Mouse (Mus musculus) limb, embryonic 14.5 days (tissue): ENCODE results near the gene Prrx1. TPM values are rescaled to one million over a fixed set of nuclear protein-coding genes. Genes with fewer than 3 reads are reported as not detected.

Experiments
- ATAC-seq: fragments of 200-750 bp; cut with Nextera tagmentation; 2 replicates; pipeline ENCODE4 v1.8.0; 2017; ENCODE audit warnings: low read depth, moderate number of reproducible peaks, moderate TSS enrichment; ENCODE audit not compliant: low FRiP score
- DNase-seq: peaks from one replicate; pipeline ENCODE4 v3.0.0-alpha.2; 2015; ENCODE audit warnings: low spot score
- H3K27ac ChIP-seq: fragments of 300-500 bp; sonication (generic); replicated peaks from 2 replicates; pipeline ENCODE4 v1.5.1; 2014; ENCODE audit warnings: low read depth, mild to moderate bottlenecking, low read length, moderate library complexity, mixed read lengths
- H3K27me3 ChIP-seq: fragments of 300-500 bp; sonication (generic); 2 replicates; pipeline ENCODE4 v1.6.1; 2014; ENCODE audit warnings: low read length, mixed read lengths; ENCODE audit not compliant: control insufficient read depth, insufficient read depth
- H3K36me3 ChIP-seq: fragments of 300-500 bp; sonication (generic); 2 replicates; pipeline ENCODE4 v1.6.1; 2014; ENCODE audit warnings: mild to moderate bottlenecking, low read length, moderate library complexity, mixed read lengths; ENCODE audit not compliant: control insufficient read depth, insufficient read depth
- H3K4me1 ChIP-seq: fragments of 300-500 bp; sonication (generic); 2 replicates; pipeline ENCODE4 v1.6.1; 2014; ENCODE audit warnings: antibody characterized with exemption, low read length, mixed read lengths; ENCODE audit not compliant: control insufficient read depth, insufficient read depth
- H3K4me2 ChIP-seq: fragments of 300-500 bp; sonication (generic); replicated peaks from 2 replicates; pipeline ENCODE4 v1.6.1; 2014; ENCODE audit warnings: low read depth, mild to moderate bottlenecking, low read length, moderate library complexity; ENCODE audit not compliant: severe bottlenecking
- H3K4me3 ChIP-seq: fragments of 300-500 bp; sonication (generic); replicated peaks from 2 replicates; pipeline ENCODE4 v1.5.1; 2014; ENCODE audit warnings: low read length
- H3K9ac ChIP-seq: fragments of 300-500 bp; sonication (generic); 2 replicates; pipeline ENCODE4 v1.6.1; 2014; ENCODE audit warnings: mild to moderate bottlenecking, low read depth, low read length, moderate library complexity; ENCODE audit not compliant: severe bottlenecking
- H3K9me3 ChIP-seq: fragments of 300-500 bp; sonication (generic); 2 replicates; pipeline ENCODE4 v1.6.1; 2016; ENCODE audit warnings: low read length; ENCODE audit not compliant: control insufficient read depth
- POLR2A ChIP-seq: fragments of 200-500 bp; IDR thresholded peaks from 2 replicates; pipeline ENCODE4 v1.8.0; 2012; ENCODE audit warnings: inconsistent platforms, mild to moderate bottlenecking, moderate library complexity, borderline replicate concordance; ENCODE audit not compliant: insufficient read depth, insufficient read length; ENCODE audit errors: extremely low read depth
- WGBS: fragments of 180-500 bp; shearing (Covaris S2); extraction: QIAGEN DNeasy Blood & Tissue Kit; methylation state at CpG from one replicate; pipeline ENCODE4 v1.1.7; 2014; 5-methylcytosine and 5-hydroxymethylcytosine counted together
- polyA plus RNA-seq, 2 experiments: library from polyadenylated mRNA; depleted of rRNA in 1 of 2; stranded (reverse) in 1 of 2; unstranded in 1 of 2; fragments of >200 nt; fragmentation: Nextera tagmentation in 1 of 2; extraction: Ambion mirVana in 1 of 2; gene quantifications; 2 replicates each; pipeline versions ENCODE4 v1.2.1 to v1.2.3; 2012 to 2014

Gene Prrx1
- polyA plus RNA-seq (2012; rRNA removed) (122 and 123 TPM in 2 replicates), polyA plus RNA-seq (2014; fragmentation: Nextera tagmentation; extraction: Ambion mirVana) (114 and 134 TPM in 2 replicates)

- peak within 1 kb of the TSS; percentile 100 for H3K9ac ChIP-seq
- WGBS = under 1% methylated on average over 17 of the region's 17 CpGs
- no peaks in the 10 kb centered on the region for H3K9me3 ChIP-seq
- ATAC-seq = peak; percentile 39
- H3K4me1 ChIP-seq = peaks cover 11% of the 10 kb centered on the region; the same call in 1 of the 2 replicates
- peak within 1 kb of the TSS; percentile 100 for H3K27ac ChIP-seq
- TF ChIP-seq POLR2A = peak; percentile 67; the same call in 1 of the 2 replicates
- H3K36me3 ChIP-seq = peaks cover 23% of the 10 kb centered on the region
- peak within 1 kb of the TSS; percentile 84 for H3K4me3 ChIP-seq
- no peaks in the 10 kb centered on the region for H3K27me3 ChIP-seq
- peak; percentile 74 for DNase-seq
- peak within 1 kb of the TSS; percentile 79 for H3K4me2 ChIP-seq
Measured at GRCm38 (mm10) chr1:163313101-163313773, at the start of gene Prrx1. TSS of gene Prrx1 (minus strand) at chr1:163313710.

- WGBS = 25% methylated on average over 8 of the region's 8 CpGs
- no peaks in the 10 kb centered on the region for H3K9me3 ChIP-seq
- peak overlapping the region; percentile 72 for H3K27ac ChIP-seq
- H3K27me3 ChIP-seq = no peaks in the 10 kb centered on the region
- no peak for TF ChIP-seq POLR2A
- ATAC-seq (peak; percentile 27; the same call in 1 of the 2 replicates), DNase-seq (peak; percentile 66)
- 0 out of 2 replicates have a peak overlapping the region, but pooled peaks have one; percentile 16 for H3K9ac ChIP-seq
- H3K4me3 ChIP-seq = no peak overlapping the region
- H3K36me3 ChIP-seq = no peaks in the 10 kb centered on the region
- peak overlapping the region; percentile 35 for H3K4me2 ChIP-seq
- H3K4me1 ChIP-seq = peaks cover 40% of the 10 kb centered on the region
Measured at GRCm38 (mm10) chr1:163362202-163362601, 48.7 kb upstream of the Prrx1 start.

- H3K9ac ChIP-seq = no peak overlapping the region
- H3K4me3 ChIP-seq = no peak overlapping the region
- H3K27me3 ChIP-seq = no peaks in the 10 kb centered on the region
- peaks cover 40% of the 10 kb centered on the region for H3K4me1 ChIP-seq
- no peak for TF ChIP-seq POLR2A
- ATAC-seq (peak; percentile 41; the same call in 1 of the 2 replicates), DNase-seq (peak; percentile 54)
- WGBS = 23% methylated on average over 5 of the region's 5 CpGs
- H3K4me2 ChIP-seq = peak overlapping the region; percentile 35
- H3K9me3 ChIP-seq = no peaks in the 10 kb centered on the region
- no peaks in the 10 kb centered on the region for H3K36me3 ChIP-seq
- peak overlapping the region; percentile 45; the same call in 1 of the 2 replicates for H3K27ac ChIP-seq
Measured at GRCm38 (mm10) chr1:163361376-163361775, 47.9 kb upstream of the Prrx1 start.

- no peak overlapping the region for H3K9ac ChIP-seq
- no peaks in the 10 kb centered on the region for H3K36me3 ChIP-seq
- no peak overlapping the region for H3K4me3 ChIP-seq
- no peak for TF ChIP-seq POLR2A
- H3K4me2 ChIP-seq = peak overlapping the region; percentile 35
- DNase-seq (no peak), ATAC-seq (no peak)
- H3K27me3 ChIP-seq = no peaks in the 10 kb centered on the region
- H3K4me1 ChIP-seq = peaks cover 43% of the 10 kb centered on the region
- H3K9me3 ChIP-seq = no peaks in the 10 kb centered on the region
- peak overlapping the region; percentile 45; the same call in 1 of the 2 replicates for H3K27ac ChIP-seq
- WGBS = 16% methylated on average over 6 of the region's 6 CpGs
Measured at GRCm38 (mm10) chr1:163360796-163361195, 47.3 kb upstream of the Prrx1 start.

GRCm38 (mm10) chr1:163359521-163359920, 46.0 kb upstream of the Prrx1 start:
- Histone ChIP-seq H3K4me3 (peak overlapping the region; percentile 25), H3K4me1 (peaks cover 45% of the 10 kb centered on the region), H3K4me2 (peak overlapping the region; percentile 44; the same call in 1 of the 2 replicates), H3K9ac (no peak overlapping the region), H3K9me3 (no peaks in the 10 kb centered on the region), H3K27me3 (no peaks in the 10 kb centered on the region), H3K27ac (no peak overlapping the region), H3K36me3 (no peaks in the 10 kb centered on the region)
- DNase-seq (no peak), ATAC-seq (no peak)
- no peak for TF ChIP-seq POLR2A
- WGBS = 70% methylated on average over 3 of the region's 3 CpGs
